Mouse (Mus musculus): Measurements from ENCODE around the gene Ndufaf1. TPM values are rescaled to one million over a fixed set of nuclear protein-coding genes. Genes with fewer than 3 reads are reported as not detected.
"Not testable (repeated sequence)": the region's sequence is repeated elsewhere in the genome, so short reads cannot be mapped to it uniquely, and the experiment has no call there.

Gene Ndufaf1
- polyA plus RNA-seq, 1 experiment from 2014 or later = 49.0 TPM

DNA sequence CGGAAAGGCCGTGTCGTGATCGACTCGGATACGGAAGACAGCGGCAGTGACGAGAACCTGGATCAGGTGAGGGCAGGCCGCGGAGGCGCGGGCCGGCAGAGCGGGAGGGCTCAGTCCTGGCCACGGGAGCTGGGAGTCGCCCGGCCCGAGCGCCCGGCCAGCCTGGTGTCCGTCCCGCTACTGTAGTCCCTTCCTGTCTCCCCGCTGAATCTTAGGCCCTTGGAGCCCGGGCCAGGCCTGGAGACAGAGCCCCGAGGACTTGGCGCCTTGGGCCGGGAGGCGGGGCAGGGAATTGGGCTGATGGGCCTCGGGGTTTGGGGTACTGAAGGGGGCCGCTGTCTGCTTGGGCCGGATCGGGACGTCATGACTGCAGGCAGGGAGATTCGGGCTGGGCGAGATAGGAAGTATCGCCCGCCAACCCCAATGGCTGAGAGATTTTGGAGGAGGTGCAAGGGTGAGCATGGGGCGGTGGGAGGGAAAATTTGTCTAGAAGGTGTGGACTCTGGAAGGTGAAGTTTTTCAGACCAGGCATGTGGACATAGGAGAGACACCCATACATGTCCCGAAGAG lies 12.7 kb upstream of the Ndufaf1 start:
- under 1% methylated on average over 39 of the region's 39 CpGs for WGBS
- peak overlapping the region; percentile 99 for H3K4me3 ChIP-seq (replicated peaks)
- H3K9ac ChIP-seq (replicated peaks) = peak overlapping the region; percentile 97
- no peaks in the 10 kb centered on the region for H3K9me3 ChIP-seq
- peaks cover 9% of the 10 kb centered on the region; the same call in 1 of the 2 replicates for H3K36me3 ChIP-seq
- peak overlapping the region; percentile 76 for H3K27ac ChIP-seq
- peaks cover 15% of the 10 kb centered on the region; the same call in 1 of the 2 replicates for H3K4me1 ChIP-seq (replicated peaks)
- peak; percentile 88 for ATAC-seq (ENCODE audit: insufficient number of reproducible peaks, insufficient read depth, low FRiP score, low TSS enrichment, low read depth)
- H3K27me3 ChIP-seq = no peaks in the 10 kb centered on the region
- peak overlapping the region; percentile 86 for H3K4me2 ChIP-seq

DNA sequence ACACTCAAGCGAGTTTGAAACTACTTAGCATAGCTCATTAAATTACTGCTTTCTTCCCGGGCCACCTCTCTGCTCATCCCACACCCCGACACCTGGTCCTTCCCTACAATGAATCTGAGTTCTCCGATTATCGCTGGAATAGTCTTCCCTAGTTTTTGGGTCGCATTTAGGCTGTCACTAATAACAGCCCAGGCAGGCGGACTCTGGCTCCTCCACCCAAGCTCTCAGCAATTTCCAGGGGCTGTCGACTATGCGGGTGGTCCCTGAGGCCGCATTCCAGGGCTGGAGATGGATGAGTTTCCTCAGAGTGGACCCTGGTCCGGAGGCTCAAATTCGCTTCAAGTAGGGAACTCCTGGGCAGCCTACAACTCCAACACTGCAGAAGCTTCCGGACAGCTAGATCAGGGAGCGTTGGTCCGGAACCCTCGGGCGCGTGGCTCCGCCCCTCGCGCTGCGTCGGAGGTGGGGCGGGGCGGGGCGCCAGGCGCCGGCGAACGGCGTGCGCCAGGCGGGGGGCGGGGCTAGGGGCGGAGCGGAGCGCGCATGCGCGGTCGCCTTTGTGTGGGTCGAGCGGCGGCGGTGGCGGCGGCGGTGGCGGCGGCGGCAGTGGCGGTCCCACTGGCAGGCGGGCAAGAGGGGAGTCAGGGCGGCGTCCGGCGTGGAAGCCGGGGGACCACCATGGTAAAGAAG lies 12.0 kb upstream of the Ndufaf1 start, which contains the start of gene Rtf1:
Gene Rtf1 (plus strand): TSS at position 544 of the 690 bp plus-strand sequence.
- under 1% methylated on average over 47 of the region's 58 CpGs for WGBS
- peak within 1 kb of the TSS; percentile 86 for H3K4me2 ChIP-seq
- H3K27ac ChIP-seq = peak within 1 kb of the TSS; percentile 76
- no peaks in the 10 kb centered on the region for H3K9me3 ChIP-seq
- H3K36me3 ChIP-seq = peaks cover 7% of the 10 kb centered on the region; the same call in 1 of the 2 replicates
- H3K4me3 ChIP-seq (replicated peaks) = peak within 1 kb of the TSS; percentile 99
- peaks cover 15% of the 10 kb centered on the region; the same call in 1 of the 2 replicates for H3K4me1 ChIP-seq (replicated peaks)
- H3K27me3 ChIP-seq = no peaks in the 10 kb centered on the region
- peak within 1 kb of the TSS; percentile 97 for H3K9ac ChIP-seq (replicated peaks)
- ATAC-seq (ENCODE audit: insufficient number of reproducible peaks, insufficient read depth, low FRiP score, low TSS enrichment, low read depth) = peak; percentile 88

DNA sequence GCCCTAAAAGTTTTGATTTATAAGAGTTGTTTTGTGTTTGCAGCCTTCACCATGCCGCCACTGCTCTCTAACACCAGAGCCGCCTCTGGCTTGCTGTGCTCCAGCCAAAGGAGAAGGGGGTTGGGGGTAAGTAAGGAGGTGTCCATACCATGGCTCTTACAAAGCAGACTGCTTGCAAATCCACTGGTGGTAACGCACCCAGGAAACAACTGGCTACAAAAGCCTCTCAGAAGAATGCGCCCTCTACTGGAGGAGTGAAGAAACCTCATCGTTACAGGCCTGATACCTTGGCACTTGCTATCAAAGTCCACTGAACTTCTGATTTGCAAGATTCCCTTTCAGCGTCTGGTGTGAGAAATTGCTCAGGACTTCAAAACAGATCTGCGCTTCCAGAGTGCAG lies 6.4 kb upstream of the Ndufaf1 start:
- no peak for ATAC-seq (ENCODE audit: insufficient number of reproducible peaks, insufficient read depth, low FRiP score, low TSS enrichment, low read depth)
- no peaks in the 10 kb centered on the region for H3K36me3 ChIP-seq
- no peak overlapping the region for H3K9ac ChIP-seq (replicated peaks)
- H3K27ac ChIP-seq = no peak overlapping the region
- 16% methylated on average over 7 of the region's 7 CpGs for WGBS
- no peak overlapping the region for H3K4me3 ChIP-seq (replicated peaks)
- H3K27me3 ChIP-seq = no peaks in the 10 kb centered on the region
- H3K9me3 ChIP-seq = no peaks in the 10 kb centered on the region
- H3K4me1 ChIP-seq (replicated peaks) = 0 out of 2 replicates have a peak, but pooled peaks cover 2% of the 10 kb centered on the region
- H3K4me2 ChIP-seq = no peak overlapping the region

DNA sequence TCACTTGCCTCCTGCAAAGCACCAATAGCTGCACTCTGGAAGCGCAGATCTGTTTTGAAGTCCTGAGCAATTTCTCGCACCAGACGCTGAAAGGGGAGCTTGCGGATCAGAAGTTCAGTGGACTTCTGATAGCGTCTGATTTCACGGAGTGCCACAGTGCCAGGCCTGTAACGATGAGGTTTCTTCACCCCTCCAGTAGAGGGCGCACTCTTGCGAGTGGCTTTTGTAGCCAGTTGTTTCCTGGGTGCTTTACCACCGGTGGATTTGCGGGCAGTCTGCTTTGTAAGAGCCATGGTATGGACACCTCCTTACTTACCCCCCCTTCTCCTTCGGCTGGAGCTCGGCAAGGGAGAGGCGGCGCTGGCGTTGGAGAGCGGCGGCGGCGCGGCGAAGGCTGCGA lies 3.1 kb upstream of the Ndufaf1 start:
- not testable (repeated sequence) for ATAC-seq (ENCODE audit: insufficient number of reproducible peaks, insufficient read depth, low FRiP score, low TSS enrichment, low read depth); H3K9me3 ChIP-seq; H3K27me3 ChIP-seq; H3K4me2 ChIP-seq; H3K9ac ChIP-seq (replicated peaks); H3K4me3 ChIP-seq (replicated peaks); H3K4me1 ChIP-seq (replicated peaks); H3K27ac ChIP-seq; H3K36me3 ChIP-seq
- WGBS = 72% methylated on average over 22 of the region's 23 CpGs

DNA sequence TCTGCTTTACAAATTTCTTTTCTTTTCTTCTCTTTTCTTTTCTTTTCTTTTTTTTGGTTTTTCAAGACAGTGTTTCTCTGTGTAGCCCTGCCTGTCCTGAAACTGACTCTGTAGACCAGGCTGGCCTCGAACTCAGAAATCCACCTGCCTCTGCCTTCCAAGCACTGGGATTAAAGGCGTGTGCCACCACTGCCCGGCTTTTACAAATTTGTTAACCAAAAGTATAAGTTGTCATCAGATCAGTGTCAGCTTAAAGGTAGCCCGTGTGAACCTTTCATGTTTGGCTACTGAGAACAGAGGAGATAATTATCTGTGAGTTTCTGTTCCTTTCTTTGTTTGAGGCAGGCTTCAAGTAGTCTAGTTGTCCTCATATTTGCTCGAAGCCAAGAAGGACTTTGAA lies 18.4 kb downstream of the Ndufaf1 start:
- Histone ChIP-seq H3K36me3 (peaks cover 93% of the 10 kb centered on the region), H3K9me3 (no peaks in the 10 kb centered on the region), H3K4me3 (replicated peaks) (no peak overlapping the region), H3K4me1 (replicated peaks) (no peaks in the 10 kb centered on the region), H3K4me2 (no peak overlapping the region), H3K27ac (no peak overlapping the region), H3K9ac (replicated peaks) (no peak overlapping the region), H3K27me3 (no peaks in the 10 kb centered on the region)
- ATAC-seq (ENCODE audit: insufficient number of reproducible peaks, insufficient read depth, low FRiP score, low TSS enrichment, low read depth) = no peak
- 92% methylated on average over 5 of the region's 5 CpGs for WGBS

DNA sequence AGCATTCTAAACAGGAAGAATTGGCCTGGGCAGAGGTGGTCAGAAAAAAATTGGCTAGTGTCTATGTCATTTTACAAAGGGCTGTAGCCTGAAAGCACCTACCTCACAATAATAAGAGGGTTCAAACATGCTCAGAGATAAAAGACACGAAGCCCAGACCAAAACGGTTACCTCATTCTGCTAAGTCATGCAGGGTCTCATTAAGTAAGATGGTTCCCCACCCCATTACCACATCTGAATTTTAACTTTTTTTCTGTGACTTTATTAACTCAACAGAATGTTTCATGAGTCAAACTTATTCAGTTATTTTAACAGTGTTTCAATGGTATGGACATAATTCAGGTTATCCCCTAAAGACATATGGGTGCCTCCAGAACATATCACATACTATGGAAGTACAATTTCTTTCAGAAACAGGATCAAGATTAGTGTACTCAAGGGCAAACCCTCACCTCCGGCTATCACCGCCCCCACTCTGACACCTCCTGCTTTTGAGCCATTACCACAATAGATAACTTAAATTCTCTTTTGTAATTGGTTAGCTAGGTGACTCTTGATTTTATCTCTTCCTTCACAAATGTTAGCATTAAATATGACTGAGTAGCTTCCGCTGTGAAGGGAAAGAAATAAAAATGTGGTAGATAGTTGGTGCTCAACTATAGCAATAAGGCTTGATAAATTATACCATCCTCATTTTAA lies 21.3 kb downstream of the Ndufaf1 start:
- no peak for ATAC-seq (ENCODE audit: insufficient number of reproducible peaks, insufficient read depth, low FRiP score, low TSS enrichment, low read depth)
- Histone ChIP-seq H3K27me3 (no peaks in the 10 kb centered on the region), H3K36me3 (peaks cover 93% of the 10 kb centered on the region), H3K4me3 (replicated peaks) (no peak overlapping the region), H3K9ac (replicated peaks) (no peak overlapping the region), H3K27ac (no peak overlapping the region), H3K4me2 (no peak overlapping the region), H3K4me1 (replicated peaks) (no peaks in the 10 kb centered on the region), H3K9me3 (no peaks in the 10 kb centered on the region)
- WGBS = 96% methylated on average over 5 of the region's 5 CpGs

DNA sequence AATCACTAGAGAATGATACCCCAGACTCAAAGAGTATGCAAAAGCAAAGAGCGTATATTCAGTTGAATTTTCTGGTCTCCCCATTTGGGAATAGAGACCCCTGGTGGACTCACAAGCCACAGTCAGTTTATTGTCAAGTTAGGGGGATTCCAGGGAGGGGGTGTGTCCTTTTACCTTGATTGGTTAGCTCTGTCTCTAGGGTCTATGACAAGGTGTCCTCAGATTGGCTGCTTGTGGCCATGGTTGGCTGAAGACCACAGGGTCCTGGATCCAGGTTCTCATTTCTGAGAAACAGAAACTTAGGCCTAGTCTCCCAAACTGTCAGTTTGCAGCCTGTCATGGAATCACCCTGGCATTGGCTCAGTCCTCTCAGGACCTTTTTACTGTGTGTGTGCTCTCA lies 25.8 kb downstream of the Ndufaf1 start:
- Histone ChIP-seq H3K27me3 (no peaks in the 10 kb centered on the region), H3K4me3 (replicated peaks) (no peak overlapping the region), H3K4me2 (no peak overlapping the region), H3K9me3 (no peaks in the 10 kb centered on the region), H3K9ac (replicated peaks) (no peak overlapping the region), H3K36me3 (peaks cover 90% of the 10 kb centered on the region), H3K4me1 (replicated peaks) (no peaks in the 10 kb centered on the region), H3K27ac (no peak overlapping the region)
- no peak for ATAC-seq (ENCODE audit: insufficient number of reproducible peaks, insufficient read depth, low FRiP score, low TSS enrichment, low read depth)
- 79% methylated on average over 1 of the region's 1 CpGs for WGBS

DNA sequence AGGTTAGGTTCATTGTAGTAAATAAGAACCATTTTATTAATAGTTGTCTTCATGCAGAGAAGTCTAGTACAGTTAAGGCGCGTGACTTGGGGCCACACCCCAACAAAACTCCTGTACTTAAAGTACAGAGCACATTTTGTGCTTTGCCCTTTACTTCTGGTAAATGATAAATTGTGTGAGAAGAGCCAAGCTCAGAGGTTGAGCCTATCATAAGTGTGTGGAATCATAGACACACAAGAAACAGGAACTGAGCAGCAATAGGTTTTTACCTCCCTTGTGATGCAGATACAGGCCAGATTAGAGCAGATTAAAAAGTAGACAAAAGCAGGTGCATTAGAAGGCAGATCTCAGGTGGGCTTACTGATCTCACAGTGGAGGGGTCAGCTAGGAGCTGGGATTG lies 41.3 kb downstream of the Ndufaf1 start:
- 94% methylated on average over 2 of the region's 2 CpGs for WGBS
- H3K4me2 ChIP-seq = peak overlapping the region; percentile 17; the same call in 1 of the 2 replicates
- peaks cover 25% of the 10 kb centered on the region for H3K4me1 ChIP-seq (replicated peaks)
- no peak overlapping the region for H3K4me3 ChIP-seq (replicated peaks)
- no peak for ATAC-seq (ENCODE audit: insufficient number of reproducible peaks, insufficient read depth, low FRiP score, low TSS enrichment, low read depth)
- no peak overlapping the region for H3K27ac ChIP-seq
- no peaks in the 10 kb centered on the region for H3K9me3 ChIP-seq
- peaks cover 32% of the 10 kb centered on the region for H3K36me3 ChIP-seq
- no peaks in the 10 kb centered on the region for H3K27me3 ChIP-seq
- no peak overlapping the region for H3K9ac ChIP-seq (replicated peaks)

DNA sequence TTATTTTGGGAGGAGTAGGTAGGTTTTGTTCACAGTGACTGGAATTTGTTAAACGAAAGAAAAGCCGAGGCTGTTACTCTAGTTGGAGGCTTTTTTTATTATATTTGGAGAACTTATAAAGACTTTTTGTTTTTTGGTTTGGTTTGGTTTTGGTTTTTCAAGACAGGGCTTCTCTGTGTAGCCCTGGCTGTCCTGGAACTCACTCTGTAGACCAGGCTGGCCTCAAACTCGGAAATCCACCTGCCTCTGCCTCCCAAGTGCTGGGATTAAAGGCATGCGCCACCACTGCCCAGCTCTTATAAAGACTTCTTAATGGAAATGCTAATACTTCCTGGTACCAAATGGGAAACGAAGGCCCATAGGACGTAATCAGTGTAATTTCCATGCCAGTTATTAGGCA lies 43.6 kb downstream of the Ndufaf1 start:
- not testable (repeated sequence) for H3K27me3 ChIP-seq; H3K9me3 ChIP-seq; ATAC-seq (ENCODE audit: insufficient number of reproducible peaks, insufficient read depth, low FRiP score, low TSS enrichment, low read depth)
- peak overlapping the region; percentile 72 for H3K4me2 ChIP-seq
- peak overlapping the region; percentile 78 for H3K27ac ChIP-seq
- peak overlapping the region; percentile 60 for H3K9ac ChIP-seq (replicated peaks)
- H3K36me3 ChIP-seq = peaks cover 13% of the 10 kb centered on the region
- WGBS = 20% methylated on average over 6 of the region's 6 CpGs
- H3K4me1 ChIP-seq (replicated peaks) = peaks cover 25% of the 10 kb centered on the region
- H3K4me3 ChIP-seq (replicated peaks) = peak overlapping the region; percentile 76

DNA sequence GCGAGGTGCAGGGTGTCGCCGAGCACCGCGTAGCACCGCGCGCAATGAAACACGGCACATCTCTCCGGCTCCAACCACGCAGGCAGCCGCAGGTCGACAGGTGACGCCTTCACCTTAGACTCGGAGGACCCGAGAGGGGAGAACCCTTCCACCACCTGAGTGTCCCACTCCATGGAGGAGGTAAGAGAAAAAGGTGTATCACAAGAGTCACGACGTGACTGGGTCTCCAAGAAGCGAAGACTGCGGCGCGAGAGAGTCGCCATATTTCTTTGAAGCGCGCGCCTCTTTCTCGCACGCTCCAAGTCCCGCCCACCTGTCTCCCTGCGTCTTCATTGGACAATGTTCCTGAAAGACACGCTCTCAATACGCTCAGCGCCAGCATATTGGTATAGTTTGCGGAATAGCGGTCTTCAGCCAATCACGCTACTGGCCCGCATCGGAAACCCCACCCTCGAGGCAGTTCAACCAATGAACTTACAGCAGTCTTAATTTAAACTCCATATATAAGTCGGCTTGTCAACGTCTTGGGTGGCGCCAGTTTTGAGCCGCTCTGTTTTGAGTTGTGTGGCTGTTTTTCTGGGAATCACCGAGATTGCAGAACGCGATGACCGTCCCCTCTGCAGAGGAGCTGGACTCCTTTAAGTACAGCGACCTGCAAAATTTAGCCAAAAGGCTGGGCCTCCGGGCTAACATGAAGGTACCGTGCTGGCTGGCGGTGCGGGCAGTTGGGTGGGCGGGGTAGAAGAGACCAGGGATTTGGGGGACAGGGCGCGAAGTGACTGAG lies 44.2 kb downstream of the Ndufaf1 start, which contains the start of the genes Nusap1 and Oip5:
Gene Nusap1 (plus strand): TSS at position 100 of the 784 bp plus-strand sequence.
Gene Oip5 (minus strand): TSS at position 271 of the 784 bp plus-strand sequence.
- Histone ChIP-seq H3K36me3 (peaks cover 7% of the 10 kb centered on the region), H3K9ac (replicated peaks) (peak within 1 kb of the TSS; percentile 75), H3K4me1 (replicated peaks) (peaks cover 25% of the 10 kb centered on the region), H3K4me3 (replicated peaks) (peak within 1 kb of the TSS; percentile 76), H3K9me3 (no peaks in the 10 kb centered on the region), H3K27ac (peak within 1 kb of the TSS; percentile 78), H3K27me3 (no peaks in the 10 kb centered on the region), H3K4me2 (peak within 1 kb of the TSS; percentile 79)
- peak; percentile 99 for ATAC-seq (ENCODE audit: insufficient number of reproducible peaks, insufficient read depth, low FRiP score, low TSS enrichment, low read depth)
- under 1% methylated on average over 55 of the region's 55 CpGs for WGBS
